Mouse (Mus musculus): Measurements from ENCODE around the gene Gm14744.
"Not testable (repeated sequence)": the region's sequence is repeated elsewhere in the genome, so short reads cannot be mapped to it uniquely, and the experiment has no call there.

The Gm14744 gene

GRCm38 (mm10) chrX:77864458-77864857 is at the start of gene Gm14744:
TSS of gene Gm14744 (plus strand) at chrX:77864758.
- not testable (repeated sequence) for DNase-seq (ENCODE audit: low spot score)

- no peak for DNase-seq (ENCODE audit: low spot score)
Observed at GRCm38 (mm10) chrX:77853523-77853922, 11.0 kb upstream of the Gm14744 start, which contains the start of gene Pbsn. TSS of gene Pbsn (minus strand) at chrX:77853623.

DNA sequence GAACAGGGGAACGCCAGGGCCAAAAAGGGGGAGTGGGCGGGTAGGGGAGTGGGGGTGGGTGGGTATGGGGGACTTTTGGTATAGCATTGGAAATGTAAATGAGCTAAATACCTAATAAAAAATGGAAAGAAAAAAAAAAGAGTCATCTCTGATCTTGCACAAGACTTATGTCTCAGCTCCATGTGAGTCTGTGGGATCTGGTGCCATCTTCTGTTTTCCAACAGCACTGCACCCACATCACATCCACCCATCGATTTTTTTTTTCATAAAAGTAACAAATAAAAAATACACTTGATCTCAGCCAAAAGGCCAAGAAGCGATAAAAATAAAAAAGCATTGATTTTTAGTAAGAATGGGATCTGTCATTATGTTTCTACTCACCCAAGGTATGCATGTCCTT is 15.5 kb downstream of the Gm14744 start:
- not testable (repeated sequence) for DNase-seq (ENCODE audit: low spot score)
